Mouse (Mus musculus) E14TG2a.4 (cell line): Measurements from ENCODE around the gene Nr1i3.

Experiments
- CTCF ChIP-seq: conservative IDR thresholded peaks from 2 replicates; pipeline ENCODE4 v1.5.1; 2014; ENCODE audit warnings: low read length
- NANOG ChIP-seq: IDR thresholded peaks from 2 replicates; pipeline ENCODE4 v1.6.1; 2014; ENCODE audit warnings: borderline replicate concordance, low read length, mixed read lengths
- POU5F1 ChIP-seq: IDR thresholded peaks from 2 replicates; pipeline ENCODE4 v1.6.1; 2014; ENCODE audit warnings: low read length, borderline replicate concordance

- TF ChIP-seq CTCF (no peak), NANOG (no peak), POU5F1 (no peak)
These were observed 21.5 kb upstream of the Nr1i3 start for GRCm38 (mm10) chr1:171192283-171192682.
